Mouse (Mus musculus): ENCODE data around the gene Gm49358. TPM values are rescaled to one million over a fixed set of nuclear protein-coding genes. Genes with fewer than 3 reads are reported as not detected.

Gene Gm49358
- total RNA-seq, 2 experiments from 2014 or later, result 19.1 to 24.5 TPM

DNA sequence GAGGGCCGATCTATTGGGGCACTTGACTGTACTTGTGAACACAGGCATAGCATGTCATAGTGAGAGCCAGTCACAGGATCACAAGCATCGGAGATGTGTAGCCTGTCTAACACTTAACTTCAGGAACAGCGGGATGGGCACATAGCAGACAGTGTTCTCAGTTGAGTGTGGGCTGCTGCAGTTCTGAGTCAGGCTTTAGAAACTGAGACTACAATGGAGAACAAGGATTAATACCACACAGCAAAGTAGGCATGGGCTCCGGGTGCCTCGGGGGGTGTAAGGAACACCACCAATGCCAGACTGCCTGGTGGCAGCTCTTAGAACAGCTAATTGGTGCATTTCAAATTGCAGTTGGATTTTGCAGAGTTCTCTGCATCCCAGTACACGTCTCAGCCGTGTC, 57.2 kb downstream of the Gm49358 start:
- DNase-seq (ENCODE audit: extremely low spot score in 1 of 2, low spot score in 2 of 2), result no peak

DNA sequence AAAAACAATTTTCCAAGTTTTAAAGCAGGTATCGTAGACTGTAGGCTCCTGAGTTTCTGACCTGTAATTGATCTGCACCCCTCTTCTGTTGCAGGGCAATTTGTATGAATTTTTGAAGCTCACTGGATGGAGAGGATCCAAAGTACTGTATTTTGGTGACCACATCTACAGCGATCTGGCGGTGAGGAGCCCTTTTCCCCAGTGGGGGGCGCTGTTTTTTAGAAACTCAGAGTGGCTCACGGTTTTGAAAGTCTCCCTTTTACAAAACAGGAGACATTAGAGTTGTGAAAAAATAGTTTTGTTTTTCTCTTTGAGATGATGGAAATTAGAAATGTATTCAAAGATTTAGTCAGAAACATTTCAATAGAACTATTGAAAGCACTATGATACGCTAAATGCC, 60.3 kb downstream of the Gm49358 start:
- intact Hi-C loops (cut with DNase I), result loop anchor here (5.0 kb wide), 1 partner anchor 117 kb away; the partner anchor contains the start of genes Hsp90b1 and Ttc41
- DNase-seq (ENCODE audit: extremely low spot score in 1 of 2, low spot score in 2 of 2), result no peak
- no peak overlapping the region for H3K4me3 ChIP-seq
- H3K27ac ChIP-seq, result no peak overlapping the region
- TF ChIP-seq CTCF (IDR thresholded peaks at IDR 0.05), result peak; percentile 37

More for the DNA sequence above, 57.2 kb downstream of the Gm49358 start:
- intact Hi-C loops (cut with DNase I), result loop anchor here (5.0 kb wide), 1 partner anchor 114 kb away; the partner anchor contains the start of genes Hsp90b1 and Ttc41
- no peak overlapping the region for H3K4me3 ChIP-seq
- no peak for TF ChIP-seq CTCF (IDR thresholded peaks at IDR 0.05)
- no peak overlapping the region for H3K27ac ChIP-seq

DNA sequence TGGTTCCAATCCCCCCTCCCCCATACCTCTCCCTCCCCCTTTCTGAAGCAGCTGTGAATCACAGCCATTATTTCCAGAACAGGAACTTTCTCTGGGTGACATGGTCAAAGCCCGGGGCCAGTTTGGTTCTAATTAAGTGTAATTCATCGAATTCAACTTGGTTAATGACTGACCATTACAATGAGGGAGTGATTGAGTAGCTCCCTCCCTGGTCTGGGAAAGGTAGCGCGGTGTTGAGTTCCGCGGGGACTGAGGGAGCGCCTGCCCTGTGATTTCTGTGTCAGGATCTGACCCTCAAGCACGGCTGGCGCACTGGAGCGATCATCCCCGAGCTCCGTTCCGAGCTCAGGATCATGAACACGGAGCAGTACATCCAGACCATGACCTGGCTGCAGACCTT, 61.1 kb downstream of the Gm49358 start:
- H3K27ac ChIP-seq, result no peak overlapping the region
- DNase-seq (ENCODE audit: extremely low spot score in 1 of 2, low spot score in 2 of 2), result no peak
- intact Hi-C loops (cut with DNase I), result loop anchor here (5.0 kb wide), 1 partner anchor 118 kb away; the partner anchor contains the start of genes Hsp90b1 and Ttc41
- no peak for TF ChIP-seq CTCF (IDR thresholded peaks at IDR 0.05)
- no peak overlapping the region for H3K4me3 ChIP-seq

DNA sequence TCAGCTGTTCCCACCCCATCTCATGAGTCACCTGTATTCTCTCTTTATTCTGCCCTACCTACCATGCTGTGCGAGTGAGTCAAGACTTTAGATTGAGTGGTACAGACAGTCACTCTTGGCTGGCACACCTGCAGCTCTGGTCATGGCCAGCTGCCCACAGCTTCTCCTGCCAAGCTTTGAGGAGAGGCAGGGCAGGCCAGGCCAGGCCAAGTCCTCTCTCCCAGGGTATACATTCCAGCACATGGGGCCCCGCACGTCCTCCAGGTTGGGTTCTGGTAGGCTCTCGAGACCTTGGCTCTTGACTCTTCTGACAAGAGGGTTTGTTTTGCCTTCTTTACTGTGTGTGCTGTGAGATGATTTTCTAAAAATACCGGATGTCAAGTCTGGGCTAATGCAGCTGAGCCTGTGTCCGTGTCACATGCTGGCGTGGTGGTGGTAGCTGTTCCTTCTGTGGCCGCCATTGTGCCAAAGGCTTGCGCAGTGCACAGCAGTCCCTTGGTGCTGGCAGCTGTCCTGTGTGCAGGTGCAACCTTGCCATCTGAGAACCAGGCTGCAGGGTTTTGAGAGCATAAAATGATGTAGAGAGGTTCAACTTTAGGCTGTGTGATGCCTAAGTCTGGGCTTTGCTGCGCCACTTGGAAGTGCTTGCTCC, 62.2 kb downstream of the Gm49358 start:
- no peak for DNase-seq (ENCODE audit: extremely low spot score in 1 of 2, low spot score in 2 of 2)
- H3K4me3 ChIP-seq, result no peak overlapping the region
- no peak for TF ChIP-seq CTCF (IDR thresholded peaks at IDR 0.05)
- intact Hi-C loops (cut with DNase I), result no loop called here
- no peak overlapping the region for H3K27ac ChIP-seq

DNA sequence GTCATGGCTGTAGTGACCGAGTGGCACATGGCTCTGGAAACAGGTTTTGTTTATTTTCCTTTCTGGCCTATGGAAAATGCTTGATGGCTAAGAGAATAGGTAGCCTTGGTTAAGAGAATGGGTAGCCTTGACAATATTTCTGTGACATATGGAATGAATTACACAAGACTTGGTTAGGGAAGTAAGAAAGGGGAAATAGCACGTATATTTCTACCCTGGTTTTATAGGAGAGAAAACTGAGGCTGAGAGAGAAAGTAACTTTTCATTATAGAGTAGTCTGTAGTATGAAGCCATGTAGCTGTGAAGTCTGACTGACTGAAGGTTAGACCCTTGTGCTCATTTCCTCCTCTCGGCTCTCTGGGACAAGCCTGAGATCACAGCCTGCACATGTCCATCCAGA, 63.2 kb downstream of the Gm49358 start:
- no peak for DNase-seq (ENCODE audit: extremely low spot score in 1 of 2, low spot score in 2 of 2)
- TF ChIP-seq CTCF (IDR thresholded peaks at IDR 0.05), result no peak
- no peak overlapping the region for H3K4me3 ChIP-seq
- intact Hi-C loops (cut with DNase I), result no loop called here
- no peak overlapping the region for H3K27ac ChIP-seq

DNA sequence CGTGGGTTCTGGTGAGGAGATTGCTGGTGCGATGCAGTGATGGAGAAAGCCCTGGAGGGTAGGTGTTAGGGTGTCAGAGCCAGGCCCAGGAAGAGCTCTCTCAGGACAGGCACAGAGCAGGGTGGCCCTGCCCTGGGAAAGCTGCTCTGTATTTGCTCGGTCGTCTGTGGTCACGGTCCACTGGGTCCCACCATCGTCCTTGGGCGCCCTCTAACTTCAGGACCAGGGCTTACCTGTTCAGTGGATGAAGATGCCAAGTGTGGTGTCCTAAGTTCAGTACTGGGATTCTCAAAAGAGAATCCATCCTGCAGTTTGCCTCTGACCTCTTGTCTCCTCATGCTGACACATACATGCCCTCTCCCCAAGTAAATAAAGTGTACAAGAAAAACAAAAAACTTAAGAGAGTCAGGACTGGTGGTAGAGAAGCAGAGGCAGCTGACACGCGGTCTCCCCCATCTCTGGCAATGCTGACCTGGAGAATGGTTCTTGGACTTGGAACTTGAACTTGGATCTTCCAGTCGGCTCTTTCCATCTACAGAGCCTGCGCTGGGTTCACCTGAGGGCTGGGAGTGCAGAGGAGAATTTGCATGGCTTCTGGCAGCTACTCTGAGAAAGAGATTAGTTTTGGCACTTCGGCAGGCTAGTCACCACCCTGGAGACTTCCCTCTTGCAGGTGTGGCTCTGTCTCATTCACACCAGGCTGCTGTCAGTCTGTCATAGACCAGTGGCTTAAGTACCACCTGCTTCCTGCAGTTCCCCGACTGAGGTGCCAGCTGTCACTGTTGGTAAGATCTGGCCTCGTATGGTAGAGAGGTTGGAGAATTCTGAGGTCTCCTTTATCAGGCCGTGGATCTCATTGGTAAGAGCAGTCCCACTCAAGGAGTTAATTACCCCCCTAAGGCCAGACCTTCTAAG, 64.7 kb downstream of the Gm49358 start:
- no peak for DNase-seq (ENCODE audit: extremely low spot score in 1 of 2, low spot score in 2 of 2)
- no peak for TF ChIP-seq CTCF (IDR thresholded peaks at IDR 0.05)
- intact Hi-C loops (cut with DNase I), result no loop called here
- no peak overlapping the region for H3K27ac ChIP-seq
- no peak overlapping the region for H3K4me3 ChIP-seq

DNA sequence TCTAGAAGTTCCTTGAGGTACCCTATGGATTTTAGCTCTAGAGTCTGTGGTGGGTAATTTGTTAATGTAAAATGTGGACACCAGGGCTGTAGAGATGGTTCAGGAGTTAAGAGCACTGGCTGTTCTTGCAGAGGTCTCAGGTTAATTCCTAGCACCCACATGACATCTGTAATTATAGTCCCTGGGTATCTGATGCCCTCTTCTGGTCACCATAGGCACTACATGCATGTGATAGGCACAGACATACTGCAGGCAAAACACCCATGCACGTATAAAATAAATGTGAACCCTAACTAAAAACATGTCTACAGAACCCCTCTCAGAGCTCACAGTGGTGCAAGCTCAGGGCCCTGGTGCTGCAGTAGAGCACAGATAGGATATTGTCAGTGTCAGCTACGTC, 65.7 kb downstream of the Gm49358 start:
- no peak overlapping the region for H3K4me3 ChIP-seq
- no peak overlapping the region for H3K27ac ChIP-seq
- DNase-seq (ENCODE audit: extremely low spot score in 1 of 2, low spot score in 2 of 2), result no peak
- intact Hi-C loops (cut with DNase I), result no loop called here
- TF ChIP-seq CTCF (IDR thresholded peaks at IDR 0.05), result peak; percentile 46

DNA sequence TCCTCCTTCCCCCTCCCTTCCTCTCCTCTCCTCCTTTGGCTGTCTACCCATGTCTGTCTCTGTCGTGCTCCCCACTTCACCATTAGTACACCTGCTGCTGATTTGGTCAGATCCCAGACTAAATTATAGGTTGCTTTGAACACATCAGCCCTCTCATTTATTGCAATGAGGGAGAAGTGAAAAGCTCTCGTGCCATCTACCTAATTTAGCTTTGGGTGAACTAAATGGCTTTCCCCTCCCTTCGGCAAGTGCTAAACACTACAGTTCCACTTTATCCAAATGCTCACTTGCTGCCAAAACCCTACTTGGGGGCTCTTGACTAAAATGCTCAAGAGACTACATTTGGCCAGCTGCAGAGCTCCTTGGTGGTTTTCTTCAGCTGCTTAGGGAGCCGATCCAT, 73.0 kb downstream of the Gm49358 start:
- H3K27ac ChIP-seq, result no peak overlapping the region
- no peak overlapping the region for H3K4me3 ChIP-seq
- intact Hi-C loops (cut with DNase I), result no loop called here
- TF ChIP-seq CTCF (IDR thresholded peaks at IDR 0.05), result no peak
- DNase-seq (ENCODE audit: extremely low spot score in 1 of 2, low spot score in 2 of 2), result no peak

DNA sequence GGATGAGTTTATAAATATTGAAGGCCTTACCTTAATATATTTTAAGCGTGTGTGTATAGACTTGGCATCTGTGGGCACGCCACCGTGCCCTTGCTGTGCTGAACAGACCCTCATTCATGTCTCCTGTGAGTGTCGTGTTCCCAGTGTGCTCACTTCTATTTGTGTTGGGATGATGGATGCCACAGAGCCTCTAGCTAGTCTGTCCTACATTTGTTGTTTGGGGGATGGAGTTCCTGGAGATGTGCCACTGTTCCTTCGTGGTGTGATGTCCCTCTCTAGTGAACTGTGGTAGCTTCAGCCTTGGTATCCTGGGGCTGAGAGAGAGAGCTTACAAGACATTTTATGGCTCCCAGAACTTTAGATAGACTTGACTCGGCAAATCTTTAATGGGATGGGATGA, 75.1 kb downstream of the Gm49358 start:
- no peak for DNase-seq (ENCODE audit: extremely low spot score in 1 of 2, low spot score in 2 of 2)
- H3K27ac ChIP-seq, result no peak overlapping the region
- no peak for TF ChIP-seq CTCF (IDR thresholded peaks at IDR 0.05)
- intact Hi-C loops (cut with DNase I), result no loop called here
- no peak overlapping the region for H3K4me3 ChIP-seq

DNA sequence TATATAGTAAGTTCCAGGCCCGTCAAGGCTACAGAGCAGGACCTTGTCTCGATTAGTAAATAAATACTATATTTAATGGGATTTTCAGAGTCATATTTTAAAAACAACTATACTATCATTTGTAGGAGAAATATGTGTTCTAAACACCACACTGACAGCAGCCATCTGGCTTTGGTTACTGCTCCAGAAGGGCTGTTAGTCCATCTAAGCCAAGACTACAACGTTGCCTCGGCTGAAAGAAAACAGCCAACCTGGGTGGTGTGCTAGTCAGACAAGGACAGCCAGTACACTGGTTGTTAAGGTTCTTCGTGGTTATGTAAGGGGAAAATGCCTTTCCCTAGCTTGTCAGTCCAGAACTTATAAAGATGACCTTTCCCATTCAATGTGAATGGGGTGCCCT, 78.9 kb downstream of the Gm49358 start:
- DNase-seq (ENCODE audit: extremely low spot score in 1 of 2, low spot score in 2 of 2), result no peak
- Histone ChIP-seq H3K4me3 (no peak overlapping the region), H3K27ac (no peak overlapping the region)
- no peak for TF ChIP-seq CTCF (IDR thresholded peaks at IDR 0.05)
- intact Hi-C loops (cut with DNase I), result no loop called here

DNA sequence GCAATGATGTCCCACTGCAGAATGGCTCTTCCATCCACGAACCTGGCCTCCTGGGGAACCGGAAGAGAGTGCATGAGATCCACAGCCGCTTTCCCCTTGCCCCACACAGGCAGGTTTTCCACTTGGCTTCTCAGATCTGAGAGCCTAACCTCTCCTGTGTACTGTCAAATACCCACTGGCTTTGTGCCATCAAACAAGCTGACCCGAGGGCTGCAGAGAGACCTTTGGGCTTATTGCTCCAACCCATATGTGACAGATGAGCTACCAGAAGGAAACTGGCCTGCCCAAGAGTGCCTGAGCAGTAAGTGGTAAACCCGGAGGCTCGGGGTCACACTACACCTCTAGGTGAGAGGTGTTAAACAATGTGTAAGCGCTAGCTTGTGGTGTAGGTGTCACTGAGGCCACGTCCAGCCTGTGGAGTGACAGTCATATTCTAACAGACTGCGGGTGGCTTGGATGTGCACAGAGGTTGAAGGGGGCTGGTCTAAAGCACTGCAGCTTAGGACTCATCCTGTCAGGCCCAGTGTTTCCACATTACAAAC, 83.2 kb downstream of the Gm49358 start:
- intact Hi-C loops (cut with DNase I), result no loop called here
- DNase-seq (ENCODE audit: extremely low spot score in 1 of 2, low spot score in 2 of 2), result no peak
- Histone ChIP-seq H3K4me3 (no peak overlapping the region), H3K27ac (no peak overlapping the region)
- no peak for TF ChIP-seq CTCF (IDR thresholded peaks at IDR 0.05)

DNA sequence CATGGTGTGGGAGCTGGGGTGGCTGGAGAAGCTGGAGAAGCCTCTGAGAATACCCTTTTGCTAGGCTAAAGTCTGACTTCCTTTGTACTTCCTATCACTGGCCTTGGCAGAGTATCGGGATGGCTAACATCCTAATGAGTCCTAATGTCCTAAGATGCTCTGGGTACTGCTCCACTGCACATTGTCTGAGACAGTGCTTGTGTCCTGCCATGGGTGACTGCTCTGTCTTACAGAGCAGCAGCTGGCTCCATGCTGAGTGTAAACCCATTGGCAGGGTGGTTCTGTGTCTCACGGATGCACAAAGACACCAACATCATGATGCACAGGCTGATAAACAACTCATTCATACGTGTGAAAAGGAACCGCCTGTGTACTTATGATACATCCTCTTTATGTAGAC, 85.3 kb downstream of the Gm49358 start:
- no peak overlapping the region for H3K27ac ChIP-seq
- H3K4me3 ChIP-seq, result no peak overlapping the region
- TF ChIP-seq CTCF (IDR thresholded peaks at IDR 0.05), result no peak
- intact Hi-C loops (cut with DNase I), result no loop called here
- DNase-seq (ENCODE audit: extremely low spot score in 1 of 2, low spot score in 2 of 2), result no peak

Data from left cerebral cortex, adult 2 months (tissue).